Mouse (Mus musculus) induced T-regulatory cell, adult 2 months (primary cell): Measurements from ENCODE around the gene Lrrc74b.

Source experiments
- DNase-seq: peaks from one replicate; pipeline ENCODE4 v3.0.0-alpha.2; 2012; ENCODE audit warnings: low read depth

The Lrrc74b gene

GRCm38 (mm10) chr16:17496499-17497305 is 64.3 kb downstream of the Lrrc74b start:
- no peak for DNase-seq
